Mouse (Mus musculus): ENCODE results near the gene Coasy. TPM values are rescaled to one million over a fixed set of nuclear protein-coding genes. Genes with fewer than 3 reads are reported as not detected.

Gene Coasy
- polyA plus RNA-seq, 1 experiment from 2014 or later = 59.6 TPM

DNA sequence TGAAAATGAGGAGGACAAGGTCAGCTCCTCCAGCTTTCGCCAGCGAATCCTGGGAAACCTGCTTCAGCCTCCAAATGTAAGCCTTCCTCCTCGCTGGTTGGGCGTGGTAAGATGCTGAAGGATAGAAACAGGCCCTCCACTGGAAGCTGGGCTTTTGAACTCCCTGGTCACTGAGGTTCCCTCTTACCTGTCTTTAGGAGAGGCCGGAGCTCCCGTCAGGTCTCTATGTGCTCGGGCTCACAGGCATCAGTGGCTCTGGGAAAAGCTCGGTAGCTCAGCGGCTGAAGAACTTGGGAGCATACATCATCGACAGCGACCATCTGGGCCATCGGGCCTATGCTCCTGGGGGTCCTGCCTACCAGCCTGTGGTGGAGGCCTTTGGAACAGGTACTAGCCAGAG is 2.4 kb downstream of the Coasy start:
- 93% methylated on average over 12 of the region's 12 CpGs for WGBS
- H3K27me3 ChIP-seq (ENCODE audit: insufficient read depth, poor library complexity, severe bottlenecking) = peaks cover 20% of the 10 kb centered on the region
- no peak overlapping the region for H3K27ac ChIP-seq
- H3K4me1 ChIP-seq (replicated peaks) = peaks cover 66% of the 10 kb centered on the region
- H3K4me3 ChIP-seq = no peak overlapping the region
- no peaks in the 10 kb centered on the region for H3K9me3 ChIP-seq
- no peak for DNase-seq (ENCODE audit: low spot score)
- H3K36me3 ChIP-seq = peaks cover 35% of the 10 kb centered on the region

DNA sequence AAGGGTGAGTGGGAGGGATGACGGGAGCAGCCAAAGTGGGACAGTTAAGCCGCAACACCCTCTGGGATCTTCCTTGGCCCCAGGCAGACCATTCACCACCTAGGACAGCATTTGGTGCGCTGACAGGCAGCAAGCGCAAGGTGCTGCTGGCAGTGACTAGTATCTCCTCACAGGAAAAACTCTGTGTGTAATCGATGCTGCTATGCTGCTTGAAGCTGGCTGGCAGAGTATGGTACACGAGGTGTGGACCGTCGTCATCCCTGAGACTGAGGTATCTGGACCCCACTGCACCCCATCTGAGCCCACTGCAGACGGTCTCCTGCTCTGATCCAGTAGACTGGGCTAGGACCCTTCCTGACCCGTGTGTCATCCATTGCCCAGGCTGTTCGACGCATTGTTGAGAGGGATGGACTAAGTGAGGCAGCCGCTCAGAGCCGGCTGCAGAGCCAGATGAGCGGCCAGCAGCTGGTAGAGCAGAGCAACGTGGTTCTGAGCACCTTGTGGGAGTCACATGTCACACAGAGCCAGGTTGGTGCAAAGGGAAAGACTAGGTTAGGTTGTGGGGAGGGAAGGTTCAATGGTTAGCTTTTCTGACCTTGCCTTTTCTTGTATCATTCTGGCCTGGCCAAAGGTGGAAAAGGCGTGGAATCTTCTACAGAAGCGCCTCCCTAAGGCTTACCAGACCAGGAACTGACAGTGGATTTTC is 3.4 kb downstream of the Coasy start:
- Histone ChIP-seq H3K27me3 (ENCODE audit: insufficient read depth, poor library complexity, severe bottlenecking) (peaks cover 11% of the 10 kb centered on the region), H3K4me1 (replicated peaks) (peaks cover 63% of the 10 kb centered on the region), H3K9me3 (no peaks in the 10 kb centered on the region), H3K4me3 (peak overlapping the region; percentile 87; the same call in 1 of the 2 replicates), H3K27ac (no peak overlapping the region), H3K36me3 (peaks cover 44% of the 10 kb centered on the region)
- DNase-seq (ENCODE audit: low spot score) = no peak
- 92% methylated on average over 18 of the region's 18 CpGs for WGBS

DNA sequence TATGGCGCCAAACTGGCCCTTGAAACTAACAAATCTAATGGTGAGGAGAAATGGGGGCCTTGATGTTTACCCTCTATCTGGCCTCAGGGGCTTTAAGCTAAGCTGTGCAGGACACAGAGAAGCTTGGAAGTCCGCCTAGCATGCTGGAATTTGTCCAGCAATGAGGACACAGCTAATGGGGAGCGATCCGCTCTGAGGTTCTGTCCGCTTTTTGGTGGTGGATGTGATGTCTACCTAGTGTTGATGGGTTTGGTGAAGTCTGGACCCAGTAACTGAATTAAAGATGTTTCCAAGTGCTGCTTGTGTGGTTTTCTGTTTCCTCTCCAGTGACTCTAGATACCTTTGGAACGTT is 3.9 kb downstream of the Coasy start:
- Histone ChIP-seq H3K27me3 (ENCODE audit: insufficient read depth, poor library complexity, severe bottlenecking) (peaks cover 6% of the 10 kb centered on the region), H3K4me3 (peak overlapping the region; percentile 87), H3K36me3 (peaks cover 50% of the 10 kb centered on the region), H3K9me3 (no peaks in the 10 kb centered on the region), H3K4me1 (replicated peaks) (peaks cover 62% of the 10 kb centered on the region), H3K27ac (peak overlapping the region; percentile 92)
- WGBS = 81% methylated on average over 6 of the region's 6 CpGs
- no peak for DNase-seq (ENCODE audit: low spot score)

GRCm38 (mm10) chr11:101086756-101087681 is 4.7 kb downstream of the Coasy start, which contains the start of gene Mlx:
TSS of gene Mlx (plus strand) at chr11:101087277.
- H3K36me3 ChIP-seq = peaks cover 57% of the 10 kb centered on the region
- H3K9me3 ChIP-seq = no peaks in the 10 kb centered on the region
- DNase-seq (ENCODE audit: low spot score) = peak; percentile 91
- H3K4me3 ChIP-seq = peak within 1 kb of the TSS; percentile 87
- peaks cover 55% of the 10 kb centered on the region for H3K4me1 ChIP-seq (replicated peaks)
- peak within 1 kb of the TSS; percentile 92 for H3K27ac ChIP-seq
- H3K27me3 ChIP-seq (ENCODE audit: insufficient read depth, poor library complexity, severe bottlenecking) = no peaks in the 10 kb centered on the region
- WGBS = 3% methylated on average over 52 of the region's 52 CpGs

DNA sequence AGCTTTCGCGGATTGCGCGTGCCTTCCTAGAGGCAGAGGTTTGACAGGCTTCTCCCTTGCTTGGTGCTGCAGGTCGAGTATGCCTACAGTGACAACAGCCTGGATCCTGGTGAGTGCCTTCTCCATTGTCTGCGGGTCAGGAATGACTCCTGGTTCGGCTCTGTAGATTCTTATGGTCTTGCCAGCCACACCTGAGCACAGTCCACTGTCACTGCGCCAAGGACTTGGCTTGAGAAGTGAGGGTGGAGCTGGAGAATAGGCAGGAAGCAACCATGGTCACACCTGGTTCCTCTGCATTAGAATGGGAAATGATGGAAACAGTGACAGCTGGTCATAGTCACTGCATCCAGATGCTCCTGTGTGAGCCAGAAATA is 5.3 kb downstream of the Coasy start:
- Histone ChIP-seq H3K9me3 (no peaks in the 10 kb centered on the region), H3K4me3 (peak overlapping the region; percentile 87), H3K4me1 (replicated peaks) (peaks cover 51% of the 10 kb centered on the region), H3K27ac (peak overlapping the region; percentile 92), H3K36me3 (peaks cover 63% of the 10 kb centered on the region), H3K27me3 (ENCODE audit: insufficient read depth, poor library complexity, severe bottlenecking) (no peaks in the 10 kb centered on the region)
- 10% methylated on average over 8 of the region's 8 CpGs for WGBS
- DNase-seq (ENCODE audit: low spot score) = no peak

GRCm38 (mm10) chr11:101089931-101090330 is 7.6 kb downstream of the Coasy start:
- Histone ChIP-seq H3K4me1 (replicated peaks) (peaks cover 48% of the 10 kb centered on the region), H3K27ac (no peak overlapping the region), H3K36me3 (peaks cover 76% of the 10 kb centered on the region), H3K9me3 (no peaks in the 10 kb centered on the region), H3K4me3 (no peak overlapping the region), H3K27me3 (ENCODE audit: insufficient read depth, poor library complexity, severe bottlenecking) (no peaks in the 10 kb centered on the region)
- no peak for DNase-seq (ENCODE audit: low spot score)
- WGBS = 93% methylated on average over 1 of the region's 1 CpGs

DNA sequence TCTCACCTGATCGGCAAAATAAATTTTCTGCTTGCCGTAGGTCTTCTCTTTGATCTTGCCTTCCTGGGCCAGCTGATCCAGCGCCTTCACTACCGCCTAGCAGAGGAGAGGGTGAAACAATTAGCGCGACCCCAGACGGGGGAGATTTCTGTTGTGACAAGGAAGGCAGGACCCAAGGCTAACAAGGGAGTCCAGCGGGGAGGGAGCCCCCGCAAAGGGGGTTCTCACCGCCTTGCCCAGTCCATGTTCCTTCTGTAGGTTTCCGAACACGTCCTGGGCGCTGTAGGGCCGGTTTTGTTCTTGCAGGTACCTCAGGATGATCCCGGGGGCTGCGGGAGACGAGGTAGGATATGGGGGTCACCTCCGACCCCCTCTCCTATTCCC is 12.6 kb downstream of the Coasy start:
- under 1% methylated on average over 18 of the region's 18 CpGs for WGBS
- H3K9me3 ChIP-seq = no peaks in the 10 kb centered on the region
- H3K27ac ChIP-seq = peak overlapping the region; percentile 85
- no peaks in the 10 kb centered on the region for H3K27me3 ChIP-seq (ENCODE audit: insufficient read depth, poor library complexity, severe bottlenecking)
- H3K4me1 ChIP-seq (replicated peaks) = peaks cover 27% of the 10 kb centered on the region
- peaks cover 81% of the 10 kb centered on the region for H3K36me3 ChIP-seq
- H3K4me3 ChIP-seq = peak overlapping the region; percentile 66
- DNase-seq (ENCODE audit: low spot score) = no peak

GRCm38 (mm10) chr11:101095314-101096024 is 13.1 kb downstream of the Coasy start, which contains the start of gene Psmc3ip:
TSS of gene Psmc3ip (minus strand) at chr11:101095436.
- no peaks in the 10 kb centered on the region for H3K27me3 ChIP-seq (ENCODE audit: insufficient read depth, poor library complexity, severe bottlenecking)
- peak; percentile 97 for DNase-seq (ENCODE audit: low spot score)
- H3K4me1 ChIP-seq (replicated peaks) = peaks cover 27% of the 10 kb centered on the region
- no peaks in the 10 kb centered on the region for H3K9me3 ChIP-seq
- peak within 1 kb of the TSS; percentile 85 for H3K27ac ChIP-seq
- H3K4me3 ChIP-seq = peak within 1 kb of the TSS; percentile 66
- WGBS = under 1% methylated on average over 43 of the region's 43 CpGs
- H3K36me3 ChIP-seq = peaks cover 81% of the 10 kb centered on the region

DNA sequence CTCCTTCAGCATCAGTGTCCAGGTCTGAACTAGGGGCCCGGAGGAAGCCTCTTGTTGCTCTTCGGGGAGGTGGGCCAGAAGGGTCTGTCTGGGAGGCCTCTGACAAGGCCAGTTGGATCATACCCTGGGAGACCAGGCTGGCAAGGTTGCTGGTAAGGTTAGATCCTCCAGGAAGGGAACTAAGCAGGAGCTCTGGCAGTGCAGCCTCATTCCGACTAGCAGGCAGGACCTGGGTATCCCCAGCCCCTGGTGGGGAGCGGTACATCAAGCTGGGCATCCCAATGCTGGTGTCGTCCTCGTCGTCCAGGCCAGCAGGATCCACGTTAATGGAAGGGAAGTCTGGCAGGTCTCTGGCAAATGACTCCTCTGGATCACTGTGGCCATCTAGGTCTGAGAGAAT is 15.9 kb downstream of the Coasy start:
- H3K4me1 ChIP-seq (replicated peaks) = peaks cover 27% of the 10 kb centered on the region
- no peak overlapping the region for H3K4me3 ChIP-seq
- peaks cover 81% of the 10 kb centered on the region for H3K36me3 ChIP-seq
- no peak for DNase-seq (ENCODE audit: low spot score)
- no peaks in the 10 kb centered on the region for H3K9me3 ChIP-seq
- WGBS = 93% methylated on average over 8 of the region's 8 CpGs
- no peaks in the 10 kb centered on the region for H3K27me3 ChIP-seq (ENCODE audit: insufficient read depth, poor library complexity, severe bottlenecking)
- no peak overlapping the region for H3K27ac ChIP-seq

GRCm38 (mm10) chr11:101103011-101103410 is 20.6 kb downstream of the Coasy start:
- WGBS = 93% methylated on average over 5 of the region's 5 CpGs
- H3K4me1 ChIP-seq (replicated peaks) = no peaks in the 10 kb centered on the region
- peaks cover 83% of the 10 kb centered on the region for H3K36me3 ChIP-seq
- H3K27me3 ChIP-seq (ENCODE audit: insufficient read depth, poor library complexity, severe bottlenecking) = no peaks in the 10 kb centered on the region
- DNase-seq (ENCODE audit: low spot score) = no peak
- no peaks in the 10 kb centered on the region for H3K9me3 ChIP-seq
- no peak overlapping the region for H3K4me3 ChIP-seq
- no peak overlapping the region for H3K27ac ChIP-seq

GRCm38 (mm10) chr11:101109351-101109750 is 27.0 kb downstream of the Coasy start:
- no peak overlapping the region for H3K4me3 ChIP-seq
- H3K27ac ChIP-seq = no peak overlapping the region
- 82% methylated on average over 4 of the region's 4 CpGs for WGBS
- H3K27me3 ChIP-seq (ENCODE audit: insufficient read depth, poor library complexity, severe bottlenecking) = no peaks in the 10 kb centered on the region
- DNase-seq (ENCODE audit: low spot score) = no peak
- no peaks in the 10 kb centered on the region for H3K4me1 ChIP-seq (replicated peaks)
- 0 out of 2 replicates have a peak, but pooled peaks cover 3% of the 10 kb centered on the region for H3K9me3 ChIP-seq
- H3K36me3 ChIP-seq = peaks cover 40% of the 10 kb centered on the region

- Histone ChIP-seq H3K27ac (no peak overlapping the region), H3K27me3 (ENCODE audit: insufficient read depth, poor library complexity, severe bottlenecking) (no peaks in the 10 kb centered on the region), H3K9me3 (0 out of 2 replicates have a peak, but pooled peaks cover 3% of the 10 kb centered on the region), H3K4me3 (no peak overlapping the region), H3K36me3 (peaks cover 32% of the 10 kb centered on the region), H3K4me1 (replicated peaks) (peaks cover 6% of the 10 kb centered on the region)
- WGBS = 73% methylated on average over 5 of the region's 5 CpGs
- no peak for DNase-seq (ENCODE audit: low spot score)
Measured at GRCm38 (mm10) chr11:101110708-101111107, 28.3 kb downstream of the Coasy start.
